Mouse (Mus musculus): ENCODE results near the gene 9430015G10Rik.

The 9430015G10Rik gene

GRCm38 (mm10) chr4:156171828-156172227, 62.0 kb downstream of the 9430015G10Rik start:
- no peak for DNase-seq (ENCODE audit: low read depth)
